Mouse (Mus musculus) cortical plate, adult 2 months (tissue): ENCODE results near the gene Minpp1.

Experiments used
- CTCF ChIP-seq: fragments of 200-500 bp; IDR thresholded peaks from 2 replicates; pipeline ENCODE4 v1.5.1; 2011; ENCODE audit warnings: mild to moderate bottlenecking, control low read depth, low read length; ENCODE audit not compliant: insufficient read depth; ENCODE audit errors: extremely low read depth
- POLR2A ChIP-seq: fragments of 200-500 bp; IDR thresholded peaks from 2 replicates; pipeline ENCODE4 v1.6.1; 2011; ENCODE audit warnings: mild to moderate bottlenecking, low read length, control low read depth; ENCODE audit not compliant: insufficient read depth; ENCODE audit errors: extremely low read depth

GRCm38 (mm10) chr19:32510962-32511361 is 25.4 kb downstream of the Minpp1 start:
- no peak for TF ChIP-seq POLR2A
- no peak for TF ChIP-seq CTCF
